Mouse (Mus musculus): ENCODE results near the gene Gm4312. TPM values are rescaled to one million over a fixed set of nuclear protein-coding genes. Genes with fewer than 3 reads are reported as not detected.

Gene Gm4312
- not detected in 4 replicates for total RNA-seq (2023)

DNA sequence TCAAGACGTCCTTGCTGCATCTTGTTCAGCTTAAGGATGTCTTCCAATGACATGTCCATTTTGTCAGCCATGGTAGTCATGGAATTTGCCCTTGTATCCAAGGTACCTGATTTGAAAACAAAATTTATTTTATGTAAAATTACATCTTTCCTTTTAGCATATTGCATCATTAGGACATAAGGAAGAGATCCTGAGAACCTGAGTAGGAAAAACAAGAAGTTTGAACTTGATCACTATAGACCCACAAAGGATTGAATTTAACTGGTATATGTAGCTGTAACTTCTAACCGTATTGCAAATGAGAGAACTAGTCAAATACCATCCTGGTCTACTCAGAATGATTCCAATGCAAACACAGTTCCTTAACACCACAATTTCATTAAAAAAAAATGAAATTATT is at the start of gene Gm4312:
Gm4312 (minus strand) TSS at position 101 of the 400 bp plus-strand sequence.

DNA sequence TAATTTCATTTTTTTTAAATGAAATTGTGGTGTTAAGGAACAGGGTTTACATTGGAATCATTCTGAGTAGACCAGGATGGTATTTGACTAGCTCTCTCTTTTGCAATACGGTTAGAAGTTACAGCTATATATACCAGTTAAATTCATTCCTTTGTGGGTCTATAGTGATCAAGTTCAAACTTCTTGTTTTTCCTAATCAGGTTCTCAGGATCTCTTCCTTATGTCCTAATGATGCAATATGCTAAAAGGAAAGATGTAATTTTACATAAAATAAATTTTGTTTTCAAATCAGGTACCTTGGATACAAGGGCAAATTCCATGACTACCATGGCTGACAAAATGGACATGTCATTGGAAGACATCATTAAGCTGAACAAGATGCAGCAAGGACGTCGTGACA is 21.3 kb downstream of the Gm4312 start, which contains the start of gene Gm4307:
Gm4307 (plus strand) TSS at position 301 of the 400 bp plus-strand sequence.

DNA sequence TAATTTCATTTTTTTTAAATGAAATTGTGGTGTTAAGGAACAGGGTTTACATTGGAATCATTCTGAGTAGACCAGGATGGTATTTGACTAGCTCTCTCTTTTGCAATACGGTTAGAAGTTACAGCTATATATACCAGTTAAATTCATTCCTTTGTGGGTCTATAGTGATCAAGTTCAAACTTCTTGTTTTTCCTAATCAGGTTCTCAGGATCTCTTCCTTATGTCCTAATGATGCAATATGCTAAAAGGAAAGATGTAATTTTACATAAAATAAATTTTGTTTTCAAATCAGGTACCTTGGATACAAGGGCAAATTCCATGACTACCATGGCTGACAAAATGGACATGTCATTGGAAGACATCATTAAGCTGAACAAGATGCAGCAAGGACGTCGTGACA is 31.6 kb downstream of the Gm4312 start, which contains the start of gene Gm4305:
Gm4305 (plus strand) TSS at position 301 of the 400 bp plus-strand sequence.

DNA sequence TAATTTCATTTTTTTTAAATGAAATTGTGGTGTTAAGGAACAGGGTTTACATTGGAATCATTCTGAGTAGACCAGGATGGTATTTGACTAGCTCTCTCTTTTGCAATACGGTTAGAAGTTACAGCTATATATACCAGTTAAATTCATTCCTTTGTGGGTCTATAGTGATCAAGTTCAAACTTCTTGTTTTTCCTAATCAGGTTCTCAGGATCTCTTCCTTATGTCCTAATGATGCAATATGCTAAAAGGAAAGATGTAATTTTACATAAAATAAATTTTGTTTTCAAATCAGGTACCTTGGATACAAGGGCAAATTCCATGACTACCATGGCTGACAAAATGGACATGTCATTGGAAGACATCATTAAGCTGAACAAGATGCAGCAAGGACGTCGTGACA is 36.7 kb downstream of the Gm4312 start, which contains the start of gene Gm4303:
Gm4303 (plus strand) TSS at position 301 of the 400 bp plus-strand sequence.

DNA sequence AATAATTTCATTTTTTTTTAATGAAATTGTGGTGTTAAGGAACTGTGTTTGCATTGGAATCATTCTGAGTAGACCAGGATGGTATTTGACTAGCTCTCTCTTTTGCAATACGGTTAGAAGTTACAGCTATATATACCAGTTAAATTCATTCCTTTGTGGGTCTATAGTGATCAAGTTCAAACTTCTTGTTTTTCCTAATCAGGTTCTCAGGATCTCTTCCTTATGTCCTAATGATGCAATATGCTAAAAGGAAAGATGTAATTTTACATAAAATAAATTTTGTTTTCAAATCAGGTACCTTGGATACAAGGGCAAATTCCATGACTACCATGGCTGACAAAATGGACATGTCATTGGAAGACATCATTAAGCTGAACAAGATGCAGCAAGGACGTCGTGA is 41.8 kb downstream of the Gm4312 start, which contains the start of gene Gm4302:
Gm4302 (plus strand) TSS at position 301 of the 400 bp plus-strand sequence.

DNA sequence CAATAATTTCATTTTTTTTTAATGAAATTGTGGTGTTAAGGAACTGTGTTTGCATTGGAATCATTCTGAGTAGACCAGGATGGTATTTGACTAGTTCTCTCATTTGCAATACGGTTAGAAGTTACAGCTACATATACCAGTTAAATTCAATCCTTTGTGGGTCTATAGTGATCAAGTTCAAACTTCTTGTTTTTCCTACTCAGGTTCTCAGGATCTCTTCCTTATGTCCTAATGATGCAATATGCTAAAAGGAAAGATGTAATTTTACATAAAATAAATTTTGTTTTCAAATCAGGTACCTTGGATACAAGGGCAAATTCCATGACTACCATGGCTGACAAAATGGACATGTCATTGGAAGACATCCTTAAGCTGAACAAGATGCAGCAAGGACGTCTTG is 47.0 kb downstream of the Gm4312 start, which contains the start of gene Gm4301:
Gm4301 (plus strand) TSS at position 301 of the 400 bp plus-strand sequence.

Other genes starting within 250 kb of the Gm4312 start
- not detected in 4 replicates for gene Gm4301, start 46.9 kb downstream of the Gm4312 start, total RNA-seq (2023)
- gene Gm4302, start 41.7 kb downstream of the Gm4312 start, total RNA-seq (2023), result not detected in 4 replicates
- not detected in 4 replicates for gene Gm4303, start 36.6 kb downstream of the Gm4312 start, total RNA-seq (2023)
- not detected in 4 replicates for gene Gm4305, start 31.5 kb downstream of the Gm4312 start, total RNA-seq (2023)
- not detected in 4 replicates for gene Gm4307, start 21.2 kb downstream of the Gm4312 start, total RNA-seq (2023)
- 1.8 to 2.8 TPM (median 2.1 TPM) in 4 replicates for gene Tmtc3, start 104.8 kb upstream of the Gm4312 start, total RNA-seq (2023)
- 2.6 to 5.5 TPM (median 4.0 TPM) in 4 replicates for gene Cep290, start 105.0 kb upstream of the Gm4312 start, total RNA-seq (2023)
- gene 4930430F08Rik, start 207.9 kb upstream of the Gm4312 start, total RNA-seq (2023), result 4.3 to 8.6 TPM (median 5.4 TPM) in 4 replicates
- gene 1700017N19Rik, start 207.9 kb upstream of the Gm4312 start, total RNA-seq (2023), result not detected in 4 replicates